Mouse (Mus musculus): ENCODE measurements around the gene Mill2. TPM values are rescaled to one million over a fixed set of nuclear protein-coding genes. Genes with fewer than 3 reads are reported as not detected.

The Mill2 gene
- polyA plus RNA-seq, 1 experiment, result 0.18 TPM

DNA sequence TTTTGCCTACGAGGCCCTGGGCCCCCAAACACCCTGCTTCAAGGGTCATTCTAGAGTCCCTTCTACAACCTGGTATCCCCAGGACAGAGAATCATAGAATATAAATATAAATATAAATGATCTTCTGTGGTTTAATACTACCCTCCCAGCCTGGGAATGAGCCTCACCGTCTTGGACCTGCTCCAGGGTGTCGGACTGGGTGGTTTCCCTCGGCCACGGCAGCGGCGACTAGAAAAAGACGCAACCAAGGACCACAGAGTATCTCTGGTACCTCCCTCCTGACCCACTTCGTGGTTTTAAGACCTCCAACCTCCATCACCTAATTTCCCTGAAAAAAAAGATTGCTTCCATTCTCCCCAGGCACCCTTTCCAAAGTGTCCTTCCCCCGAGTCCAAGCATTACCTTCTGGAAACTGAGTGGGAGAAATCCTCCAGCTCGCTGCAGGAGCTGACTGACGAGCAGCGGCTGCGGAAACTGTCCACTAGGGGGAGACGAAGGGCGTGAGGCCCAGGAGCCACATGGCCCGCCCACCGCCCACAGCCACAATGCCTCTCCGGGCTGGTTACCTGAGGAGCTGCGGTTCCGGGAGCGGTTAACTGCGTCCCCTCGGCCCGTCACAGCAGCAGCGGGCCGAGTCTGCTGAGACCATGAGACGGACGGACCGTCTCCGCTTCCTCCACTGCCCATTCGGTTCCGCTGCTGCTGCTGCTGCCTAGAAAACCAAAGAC, 52.3 kb downstream of the Mill2 start:
- no peaks in the 10 kb centered on the region for H3K79me3 ChIP-seq (ENCODE audit: low read depth)
- H3K36me3 ChIP-seq (ENCODE audit: control insufficient read depth, insufficient read depth), result no peaks in the 10 kb centered on the region
- no peak overlapping the region for H3K4me3 ChIP-seq (ENCODE audit: insufficient read depth, poor library complexity, severe bottlenecking)
- no peaks in the 10 kb centered on the region for H3K27me3 ChIP-seq (ENCODE audit: control insufficient read depth, insufficient read depth, insufficient read length)
- no peak for TF ChIP-seq FOSL1 (IDR thresholded peaks at IDR 0.05; ENCODE audit: insufficient read depth, low read length, poor library complexity, severe bottlenecking)
- TF ChIP-seq CTCF (IDR thresholded peaks at IDR 0.05; ENCODE audit: control insufficient read depth, insufficient read depth, insufficient read length), result peak; percentile 66
- TF ChIP-seq USF1 (IDR thresholded peaks at IDR 0.05; ENCODE audit: low read depth), result no peak
- peak overlapping the region; percentile 31 for H3ac ChIP-seq (ENCODE audit: control insufficient read depth, insufficient read length, low read depth)
- H3K79me2 ChIP-seq (ENCODE audit: control insufficient read depth, insufficient read depth), result no peaks in the 10 kb centered on the region

DNA sequence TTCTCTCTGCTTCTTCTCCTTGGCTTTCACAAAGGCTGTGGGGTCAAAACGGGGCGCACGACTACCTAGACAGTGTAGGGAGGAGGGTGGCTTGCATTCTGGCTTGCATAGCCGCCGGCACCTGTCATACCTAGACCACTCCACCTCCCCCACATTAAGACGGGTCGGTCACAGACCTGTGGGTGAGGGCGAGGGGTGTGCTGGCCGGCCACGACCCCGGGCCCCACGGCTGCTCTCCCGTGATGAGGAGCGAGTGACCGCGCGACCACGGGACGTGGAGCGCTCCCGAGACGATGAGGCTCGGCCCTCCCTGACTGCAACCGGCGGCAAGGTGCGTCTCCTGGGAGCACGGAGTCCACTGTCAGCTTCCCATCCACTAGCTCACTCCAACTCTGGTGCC, 53.2 kb downstream of the Mill2 start:
- Histone ChIP-seq H3K36me3 (ENCODE audit: control insufficient read depth, insufficient read depth) (no peaks in the 10 kb centered on the region), H3K79me3 (ENCODE audit: low read depth) (no peaks in the 10 kb centered on the region), H3ac (ENCODE audit: control insufficient read depth, insufficient read length, low read depth) (no peak overlapping the region), H3K27me3 (ENCODE audit: control insufficient read depth, insufficient read depth, insufficient read length) (no peaks in the 10 kb centered on the region), H3K79me2 (ENCODE audit: control insufficient read depth, insufficient read depth) (no peaks in the 10 kb centered on the region), H3K4me3 (ENCODE audit: insufficient read depth, poor library complexity, severe bottlenecking) (no peak overlapping the region)
- TF ChIP-seq MAX (IDR thresholded peaks at IDR 0.05) (no peak), MYOD1 (IDR thresholded peaks at IDR 0.05; ENCODE audit: control insufficient read depth, insufficient read length, low read depth) (no peak), FOSL1 (IDR thresholded peaks at IDR 0.05; ENCODE audit: insufficient read depth, low read length, poor library complexity, severe bottlenecking) (no peak), CTCF (IDR thresholded peaks at IDR 0.05; ENCODE audit: control insufficient read depth, insufficient read depth, insufficient read length) (no peak), USF1 (IDR thresholded peaks at IDR 0.05; ENCODE audit: low read depth) (no peak), CEBPB (IDR thresholded peaks at IDR 0.05; ENCODE audit: low read depth) (no peak), MYOG (IDR thresholded peaks at IDR 0.05; ENCODE audit: control insufficient read depth, extremely low read depth, insufficient read length) (no peak)

DNA sequence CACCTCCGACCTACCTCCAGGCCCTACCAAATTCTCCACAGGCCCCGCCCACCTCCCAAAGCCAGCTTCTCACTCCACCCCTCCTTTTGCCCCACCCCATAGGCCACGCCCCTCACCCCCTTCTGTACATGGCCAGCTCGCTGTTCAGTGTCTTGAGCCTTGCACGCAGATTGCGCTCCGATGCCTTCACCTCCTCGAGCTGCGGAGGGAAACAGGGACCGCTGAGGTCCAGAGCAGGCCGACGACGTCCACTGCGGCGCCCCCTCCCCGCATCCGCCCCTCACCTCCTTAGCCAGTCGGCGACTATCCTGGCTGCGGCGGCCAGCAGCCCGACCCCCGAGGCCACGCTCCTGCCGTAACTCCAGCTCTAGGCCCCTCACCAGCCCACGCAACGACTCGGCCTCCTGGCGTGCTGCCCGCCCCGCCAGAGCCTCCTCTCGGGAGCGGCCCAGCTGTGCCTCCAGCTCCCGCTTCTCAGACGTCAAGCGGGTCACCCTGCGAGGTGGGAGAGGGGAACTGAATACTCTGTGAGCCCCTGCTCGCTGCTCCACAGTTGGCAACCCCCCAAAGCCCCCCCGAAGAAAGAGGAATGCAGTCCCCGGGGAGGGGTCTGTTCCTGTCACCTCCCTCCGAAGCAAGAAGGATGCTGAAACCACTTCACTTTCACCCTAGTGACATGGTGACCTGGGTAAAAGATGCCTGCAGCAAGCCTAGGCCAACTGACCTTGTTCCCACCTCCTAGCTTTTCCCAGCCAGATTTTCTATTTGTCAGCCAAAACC, 54.1 kb downstream of the Mill2 start:
- TF ChIP-seq FOSL1 (IDR thresholded peaks at IDR 0.05; ENCODE audit: insufficient read depth, low read length, poor library complexity, severe bottlenecking), result no peak
- no peak for TF ChIP-seq MAX (IDR thresholded peaks at IDR 0.05)
- TF ChIP-seq MYOG (IDR thresholded peaks at IDR 0.05; ENCODE audit: control insufficient read depth, extremely low read depth, insufficient read length), result no peak
- TF ChIP-seq USF1 (IDR thresholded peaks at IDR 0.05; ENCODE audit: low read depth), result no peak
- no peak for TF ChIP-seq CEBPB (IDR thresholded peaks at IDR 0.05; ENCODE audit: low read depth)
- no peak for TF ChIP-seq MYOD1 (IDR thresholded peaks at IDR 0.05; ENCODE audit: control insufficient read depth, insufficient read length, low read depth)
- H3K79me2 ChIP-seq (ENCODE audit: control insufficient read depth, insufficient read depth), result no peaks in the 10 kb centered on the region
- H3K27me3 ChIP-seq (ENCODE audit: control insufficient read depth, insufficient read depth, insufficient read length), result no peaks in the 10 kb centered on the region
- no peak overlapping the region for H3ac ChIP-seq (ENCODE audit: control insufficient read depth, insufficient read length, low read depth)
- no peaks in the 10 kb centered on the region for H3K36me3 ChIP-seq (ENCODE audit: control insufficient read depth, insufficient read depth)
- H3K4me3 ChIP-seq (ENCODE audit: insufficient read depth, poor library complexity, severe bottlenecking), result no peak overlapping the region
- H3K79me3 ChIP-seq (ENCODE audit: low read depth), result no peaks in the 10 kb centered on the region

DNA sequence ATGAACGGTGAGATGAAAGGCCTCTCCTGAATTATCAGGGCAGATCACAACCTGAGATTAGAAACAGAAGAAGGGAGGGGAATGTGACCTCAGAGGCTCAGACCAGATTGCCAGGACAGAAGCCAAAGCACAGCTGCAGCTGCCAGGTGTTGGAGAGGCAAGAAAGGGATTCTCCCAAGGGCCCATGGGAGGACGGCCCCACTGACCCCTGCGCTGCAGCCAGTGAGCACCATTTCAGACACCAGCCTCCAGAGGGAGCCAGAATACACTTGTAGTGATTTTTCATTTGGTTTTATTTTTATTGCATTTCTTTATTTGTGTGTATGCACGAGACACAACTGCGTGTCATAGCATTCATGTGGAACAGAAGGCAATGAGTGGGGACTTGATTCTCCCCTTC, 56.8 kb downstream of the Mill2 start:
- Histone ChIP-seq H3K27me3 (ENCODE audit: control insufficient read depth, insufficient read depth, insufficient read length) (no peaks in the 10 kb centered on the region), H3K4me3 (ENCODE audit: insufficient read depth, poor library complexity, severe bottlenecking) (no peak overlapping the region), H3ac (ENCODE audit: control insufficient read depth, insufficient read length, low read depth) (no peak overlapping the region), H3K79me3 (ENCODE audit: low read depth) (no peaks in the 10 kb centered on the region), H3K79me2 (ENCODE audit: control insufficient read depth, insufficient read depth) (no peaks in the 10 kb centered on the region), H3K36me3 (ENCODE audit: control insufficient read depth, insufficient read depth) (no peaks in the 10 kb centered on the region)
- TF ChIP-seq CTCF (IDR thresholded peaks at IDR 0.05; ENCODE audit: control insufficient read depth, insufficient read depth, insufficient read length), result peak; percentile 33
- TF ChIP-seq FOSL1 (IDR thresholded peaks at IDR 0.05; ENCODE audit: insufficient read depth, low read length, poor library complexity, severe bottlenecking), result no peak
- TF ChIP-seq MAX (IDR thresholded peaks at IDR 0.05), result no peak
- no peak for TF ChIP-seq USF1 (IDR thresholded peaks at IDR 0.05; ENCODE audit: low read depth)
- no peak for TF ChIP-seq CEBPB (IDR thresholded peaks at IDR 0.05; ENCODE audit: low read depth)

DNA sequence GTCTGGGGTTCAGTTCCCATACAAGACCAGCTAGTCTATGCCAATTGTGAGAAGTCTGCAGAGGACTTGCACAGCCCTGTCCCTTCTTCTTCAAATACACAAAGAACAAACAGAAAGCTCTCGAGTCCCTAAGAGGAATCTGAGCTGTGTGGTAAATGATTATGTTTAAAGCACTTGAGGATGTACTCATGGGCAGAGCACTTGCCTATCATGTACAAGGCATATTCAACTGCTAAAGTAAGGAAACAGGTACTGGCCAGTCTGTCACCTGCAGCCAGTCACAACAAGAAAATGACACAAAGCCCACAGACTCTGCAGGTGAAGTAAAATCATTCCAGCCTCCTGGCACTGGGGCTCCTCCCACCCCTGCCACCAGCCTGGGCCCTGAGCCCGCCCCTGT, 60.7 kb downstream of the Mill2 start:
- Histone ChIP-seq H3K79me3 (ENCODE audit: low read depth) (no peaks in the 10 kb centered on the region), H3K4me3 (ENCODE audit: insufficient read depth, poor library complexity, severe bottlenecking) (no peak overlapping the region), H3K36me3 (ENCODE audit: control insufficient read depth, insufficient read depth) (no peaks in the 10 kb centered on the region), H3K27me3 (ENCODE audit: control insufficient read depth, insufficient read depth, insufficient read length) (no peaks in the 10 kb centered on the region), H3K79me2 (ENCODE audit: control insufficient read depth, insufficient read depth) (no peaks in the 10 kb centered on the region), H3ac (ENCODE audit: control insufficient read depth, insufficient read length, low read depth) (no peak overlapping the region)
- no peak for TF ChIP-seq MYOD1 (IDR thresholded peaks at IDR 0.05; ENCODE audit: control insufficient read depth, insufficient read length, low read depth)
- TF ChIP-seq FOSL1 (IDR thresholded peaks at IDR 0.05; ENCODE audit: insufficient read depth, low read length, poor library complexity, severe bottlenecking), result no peak
- TF ChIP-seq MYOG (IDR thresholded peaks at IDR 0.05; ENCODE audit: control insufficient read depth, extremely low read depth, insufficient read length), result no peak
- TF ChIP-seq CEBPB (IDR thresholded peaks at IDR 0.05; ENCODE audit: low read depth), result no peak
- TF ChIP-seq CTCF (IDR thresholded peaks at IDR 0.05; ENCODE audit: control insufficient read depth, insufficient read depth, insufficient read length), result no peak
- TF ChIP-seq MAX (IDR thresholded peaks at IDR 0.05), result no peak
- TF ChIP-seq USF1 (IDR thresholded peaks at IDR 0.05; ENCODE audit: low read depth), result no peak
